Mouse (Mus musculus) forebrain, embryonic 10.5 days (tissue): ENCODE data around the gene Tmem39a. TPM values are rescaled to one million over a fixed set of nuclear protein-coding genes. Genes with fewer than 3 reads are reported as not detected.

Experiments used
- DNase-seq: peaks from one replicate; pipeline ENCODE4 v3.0.0-alpha.2; 2017; ENCODE audit warnings: low spot score; ENCODE audit errors: extremely low spot score
- H3K27ac ChIP-seq: fragments of 300-500 bp; sonication (generic); 2 replicates; pipeline ENCODE4 v1.5.1; 2016; ENCODE audit warnings: mild to moderate bottlenecking
- H3K27me3 ChIP-seq: fragments of 300-500 bp; sonication (generic); 2 replicates; pipeline ENCODE4 v1.6.1; 2016; ENCODE audit warnings: mild to moderate bottlenecking; ENCODE audit not compliant: poor library complexity, severe bottlenecking
- H3K36me3 ChIP-seq: fragments of 300-500 bp; sonication (generic); replicated peaks from 2 replicates; pipeline ENCODE4 v1.6.1; 2016; ENCODE audit warnings: mild to moderate bottlenecking, moderate library complexity
- H3K4me1 ChIP-seq: fragments of 300-500 bp; sonication (generic); 2 replicates; pipeline ENCODE4 v1.6.1; 2016
- H3K4me3 ChIP-seq: fragments of 300-500 bp; sonication (generic); 2 replicates; pipeline ENCODE4 v1.5.1; 2016; ENCODE audit warnings: mild to moderate bottlenecking, moderate library complexity
- H3K9me3 ChIP-seq: fragments of 300-500 bp; sonication (generic); 2 replicates; pipeline ENCODE4 v1.6.1; 2016; ENCODE audit warnings: mild to moderate bottlenecking, moderate library complexity
- WGBS: fragments of 180-500 bp; shearing (Covaris S2); methylation state at CpG from one replicate; pipeline ENCODE4 v1.1.7; 2016; 5-methylcytosine and 5-hydroxymethylcytosine counted together
- polyA plus RNA-seq: library from polyadenylated mRNA; unstranded; fragments of >200 nt; fragmentation: Nextera tagmentation; extraction: Ambion mirVana; gene quantifications from 2 replicates; pipeline ENCODE4 v1.2.1, GENCODE M21; 2016

The Tmem39a gene
- polyA plus RNA-seq, 1 experiment from 2014 or later, result 75.5 TPM

DNA sequence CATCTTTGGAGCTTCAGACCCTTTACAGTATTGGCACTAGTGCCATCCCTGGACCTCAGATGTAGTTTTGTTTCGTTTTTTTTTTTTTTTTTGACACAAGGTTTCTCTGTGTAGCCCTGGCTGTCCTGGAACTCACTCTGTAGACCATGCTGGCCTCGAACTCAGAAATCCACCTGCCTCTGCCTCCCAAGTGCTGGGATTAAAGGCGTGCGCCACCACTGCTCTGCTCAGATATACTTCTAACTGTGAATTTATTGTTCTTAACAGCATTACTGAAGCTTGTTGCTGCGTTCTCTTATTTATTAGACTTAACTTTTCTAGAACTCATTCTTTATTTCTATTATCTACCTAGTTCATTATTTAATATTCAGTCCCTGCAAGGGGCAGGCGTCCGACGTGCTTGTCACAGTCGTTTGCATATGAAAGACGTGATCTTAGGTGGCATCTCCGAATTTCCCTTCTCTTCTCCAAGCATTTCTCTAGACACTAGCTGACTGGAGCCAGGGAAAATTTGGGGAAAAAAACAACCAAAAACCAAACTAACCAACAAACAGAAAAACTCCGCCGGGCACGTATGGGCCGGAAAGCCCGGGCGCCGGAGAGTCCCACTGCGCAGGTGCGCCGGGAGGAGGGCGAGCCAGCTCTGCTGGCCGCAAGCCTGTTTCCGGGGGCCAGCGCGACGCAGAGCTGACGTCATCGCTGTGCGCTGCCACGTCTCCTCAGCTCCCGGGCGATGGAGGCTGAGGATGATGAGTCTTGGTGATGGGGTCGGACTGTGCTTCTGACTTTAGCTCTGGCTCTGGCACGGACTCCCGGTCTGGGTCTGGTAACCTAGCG lies 3.9 kb downstream of the Tmem39a start:
- peaks cover 10% of the 10 kb centered on the region for H3K4me1 ChIP-seq
- DNase-seq, result peak; percentile 90
- H3K27me3 ChIP-seq, result peaks cover 9% of the 10 kb centered on the region
- 8% methylated on average over 37 of the region's 37 CpGs for WGBS
- H3K9me3 ChIP-seq, result no peaks in the 10 kb centered on the region
- H3K36me3 ChIP-seq, result peaks cover 34% of the 10 kb centered on the region
- H3K4me3 ChIP-seq, result peak overlapping the region; percentile 89
- peak overlapping the region; percentile 92 for H3K27ac ChIP-seq

- Histone ChIP-seq H3K4me1 (peaks cover 10% of the 10 kb centered on the region), H3K4me3 (peak overlapping the region; percentile 89), H3K36me3 (peaks cover 40% of the 10 kb centered on the region), H3K27me3 (peaks cover 9% of the 10 kb centered on the region), H3K27ac (peak overlapping the region; percentile 92), H3K9me3 (no peaks in the 10 kb centered on the region)
- no peak for DNase-seq
- WGBS, result under 1% methylated on average over 25 of the region's 25 CpGs
Measured at GRCm38 (mm10) chr16:38562968-38563327, 4.5 kb downstream of the Tmem39a start.

DNA sequence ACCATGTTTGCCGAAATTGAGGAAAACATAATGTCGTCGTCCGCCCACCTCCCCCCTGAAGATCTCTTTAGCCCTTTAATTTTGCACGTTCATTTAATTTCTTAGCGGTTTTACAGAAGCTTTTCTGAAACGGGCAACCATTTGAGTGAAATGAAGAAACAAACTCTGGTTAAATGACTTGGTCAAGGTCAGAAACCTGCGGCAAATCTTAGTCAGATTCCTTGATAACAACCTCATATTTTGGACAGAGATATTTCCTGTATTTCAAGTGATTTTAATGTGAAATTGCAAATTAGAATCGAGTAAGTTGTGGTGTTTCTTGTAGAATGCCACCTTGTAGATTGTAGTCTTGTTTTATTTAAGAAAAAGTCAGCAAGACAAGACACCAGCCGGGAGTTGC lies 5.0 kb downstream of the Tmem39a start:
- 43% methylated on average over 10 of the region's 10 CpGs for WGBS
- H3K27me3 ChIP-seq, result peaks cover 7% of the 10 kb centered on the region
- no peaks in the 10 kb centered on the region for H3K9me3 ChIP-seq
- peak overlapping the region; percentile 89 for H3K4me3 ChIP-seq
- H3K36me3 ChIP-seq, result peaks cover 45% of the 10 kb centered on the region
- peaks cover 10% of the 10 kb centered on the region for H3K4me1 ChIP-seq
- DNase-seq, result no peak
- H3K27ac ChIP-seq, result peak overlapping the region; percentile 92

- 94% methylated on average over 5 of the region's 5 CpGs for WGBS
- DNase-seq, result no peak
- Histone ChIP-seq H3K27me3 (no peaks in the 10 kb centered on the region), H3K36me3 (peaks cover 92% of the 10 kb centered on the region), H3K4me1 (peaks cover 10% of the 10 kb centered on the region), H3K9me3 (no peaks in the 10 kb centered on the region), H3K27ac (no peak overlapping the region), H3K4me3 (no peak overlapping the region)
Measured at GRCm38 (mm10) chr16:38568192-38568591, 9.7 kb downstream of the Tmem39a start.

DNA sequence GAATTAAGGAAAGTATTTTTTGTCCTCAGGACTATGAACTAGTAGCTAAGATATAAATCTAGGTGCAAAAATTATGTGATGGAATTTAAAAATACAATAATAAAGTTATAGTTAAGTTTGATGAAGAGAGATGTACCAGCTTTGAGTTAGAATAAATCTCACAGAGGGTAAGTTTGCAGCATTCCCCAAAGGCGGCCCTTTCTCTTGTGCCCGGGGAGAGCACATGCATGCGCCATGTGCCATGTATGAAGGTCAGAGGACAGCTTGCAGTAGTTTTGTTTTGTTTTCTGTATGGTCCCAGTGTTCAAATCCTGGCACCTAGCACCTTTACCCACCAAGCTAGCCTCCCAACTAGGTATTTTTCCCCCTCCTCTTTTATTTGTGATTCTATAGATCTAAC lies 13.0 kb downstream of the Tmem39a start:
- 100% methylated on average over 3 of the region's 3 CpGs for WGBS
- no peaks in the 10 kb centered on the region for H3K4me1 ChIP-seq
- no peak overlapping the region for H3K27ac ChIP-seq
- H3K9me3 ChIP-seq, result no peaks in the 10 kb centered on the region
- H3K27me3 ChIP-seq, result no peaks in the 10 kb centered on the region
- H3K4me3 ChIP-seq, result no peak overlapping the region
- peaks cover 93% of the 10 kb centered on the region for H3K36me3 ChIP-seq
- no peak for DNase-seq

- H3K27me3 ChIP-seq, result no peaks in the 10 kb centered on the region
- DNase-seq, result no peak
- H3K4me1 ChIP-seq, result no peaks in the 10 kb centered on the region
- H3K9me3 ChIP-seq, result no peaks in the 10 kb centered on the region
- 93% methylated on average over 7 of the region's 7 CpGs for WGBS
- no peak overlapping the region for H3K27ac ChIP-seq
- peaks cover 96% of the 10 kb centered on the region for H3K36me3 ChIP-seq
- H3K4me3 ChIP-seq, result no peak overlapping the region
Measured at GRCm38 (mm10) chr16:38584761-38585160, 26.3 kb downstream of the Tmem39a start.

- Histone ChIP-seq H3K27me3 (no peaks in the 10 kb centered on the region), H3K36me3 (peaks cover 97% of the 10 kb centered on the region), H3K9me3 (no peaks in the 10 kb centered on the region), H3K4me1 (no peaks in the 10 kb centered on the region), H3K4me3 (no peak overlapping the region), H3K27ac (no peak overlapping the region)
- 93% methylated on average over 5 of the region's 5 CpGs for WGBS
- DNase-seq, result no peak
Measured at GRCm38 (mm10) chr16:38585186-38585585, 26.7 kb downstream of the Tmem39a start.

GRCm38 (mm10) chr16:38587163-38587562 lies 28.7 kb downstream of the Tmem39a start:
- no peaks in the 10 kb centered on the region for H3K9me3 ChIP-seq
- 96% methylated on average over 5 of the region's 5 CpGs for WGBS
- H3K4me3 ChIP-seq, result no peak overlapping the region
- H3K27me3 ChIP-seq, result no peaks in the 10 kb centered on the region
- no peak for DNase-seq
- H3K4me1 ChIP-seq, result no peaks in the 10 kb centered on the region
- no peak overlapping the region for H3K27ac ChIP-seq
- peaks cover 97% of the 10 kb centered on the region for H3K36me3 ChIP-seq

GRCm38 (mm10) chr16:38587572-38587971 lies 29.1 kb downstream of the Tmem39a start:
- no peak overlapping the region for H3K27ac ChIP-seq
- H3K27me3 ChIP-seq, result no peaks in the 10 kb centered on the region
- H3K4me3 ChIP-seq, result no peak overlapping the region
- H3K4me1 ChIP-seq, result no peaks in the 10 kb centered on the region
- WGBS, result 90% methylated on average over 4 of the region's 4 CpGs
- peaks cover 98% of the 10 kb centered on the region for H3K36me3 ChIP-seq
- no peak for DNase-seq
- H3K9me3 ChIP-seq, result no peaks in the 10 kb centered on the region

DNA sequence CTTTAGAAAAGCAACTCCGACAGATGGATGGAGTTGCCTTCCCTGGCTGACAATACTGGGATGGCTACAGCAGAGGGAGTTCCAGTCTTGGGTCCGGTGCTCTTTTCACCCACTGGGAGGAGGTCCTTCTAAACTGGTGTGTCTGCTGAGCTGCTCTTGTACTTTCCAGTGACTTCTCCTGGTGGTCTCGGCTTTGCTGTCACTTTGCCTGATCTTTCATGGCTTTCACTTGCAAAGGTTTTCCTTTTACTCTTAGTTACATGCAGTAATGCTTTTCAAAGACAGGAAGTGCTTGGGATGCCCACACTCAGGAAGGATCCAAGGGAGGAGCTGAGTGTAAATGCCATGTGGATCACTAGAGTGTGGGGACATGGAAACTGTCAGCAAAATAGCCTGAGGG lies 33.0 kb downstream of the Tmem39a start:
- Histone ChIP-seq H3K27ac (no peak overlapping the region), H3K9me3 (no peaks in the 10 kb centered on the region), H3K36me3 (peaks cover 85% of the 10 kb centered on the region), H3K4me3 (no peak overlapping the region), H3K4me1 (no peaks in the 10 kb centered on the region), H3K27me3 (no peaks in the 10 kb centered on the region)
- no peak for DNase-seq
- 88% methylated on average over 3 of the region's 3 CpGs for WGBS

- H3K9me3 ChIP-seq, result no peaks in the 10 kb centered on the region
- no peak overlapping the region for H3K4me3 ChIP-seq
- H3K4me1 ChIP-seq, result no peaks in the 10 kb centered on the region
- no peak overlapping the region for H3K27ac ChIP-seq
- 94% methylated on average over 12 of the region's 12 CpGs for WGBS
- no peaks in the 10 kb centered on the region for H3K27me3 ChIP-seq
- peaks cover 79% of the 10 kb centered on the region for H3K36me3 ChIP-seq
- DNase-seq, result no peak
Measured at GRCm38 (mm10) chr16:38592026-38592678, 33.7 kb downstream of the Tmem39a start.

DNA sequence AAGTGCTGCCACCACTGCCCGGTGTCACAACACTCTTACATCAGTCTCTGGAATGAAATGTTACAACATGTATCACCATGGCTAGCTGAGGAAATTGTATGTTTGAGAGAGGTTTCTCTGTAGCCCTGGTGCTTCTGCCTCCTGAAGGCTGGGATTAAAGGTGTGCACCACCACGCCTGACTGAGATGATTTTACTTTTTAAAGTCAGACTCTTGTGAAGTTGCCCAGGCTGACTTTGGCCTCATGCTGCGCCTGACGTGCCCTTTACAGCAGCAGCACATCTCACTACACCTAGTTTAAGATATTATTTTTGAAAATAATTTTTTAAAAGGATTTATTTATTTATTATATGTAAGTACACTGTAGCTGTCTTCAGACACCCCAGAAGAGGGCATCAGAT lies 34.4 kb downstream of the Tmem39a start:
- Histone ChIP-seq H3K4me1 (no peaks in the 10 kb centered on the region), H3K4me3 (no peak overlapping the region), H3K27ac (no peak overlapping the region), H3K9me3 (no peaks in the 10 kb centered on the region), H3K36me3 (peaks cover 71% of the 10 kb centered on the region), H3K27me3 (no peaks in the 10 kb centered on the region)
- no peak for DNase-seq
- 96% methylated on average over 4 of the region's 4 CpGs for WGBS

DNA sequence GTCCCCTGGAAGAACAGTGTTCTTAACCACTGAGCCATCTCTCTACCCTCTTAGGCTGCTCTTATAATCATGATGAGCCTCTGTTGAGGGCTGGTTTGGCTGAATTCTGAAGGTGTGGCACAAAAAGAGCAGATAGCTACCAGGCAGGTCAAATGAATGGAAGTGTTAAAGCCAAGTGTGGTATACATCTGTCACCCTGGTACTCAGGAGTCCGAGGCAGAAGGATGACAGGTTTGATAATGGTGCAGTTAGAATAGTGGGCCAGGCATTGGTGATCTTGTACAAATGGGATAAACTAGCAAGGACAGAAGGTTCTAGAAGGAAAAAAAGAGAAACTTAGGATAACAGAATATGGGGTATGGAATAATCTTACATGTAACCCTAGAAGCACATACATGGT lies 35.9 kb downstream of the Tmem39a start:
- Histone ChIP-seq H3K36me3 (peaks cover 56% of the 10 kb centered on the region), H3K27ac (no peak overlapping the region), H3K27me3 (no peaks in the 10 kb centered on the region), H3K4me1 (no peaks in the 10 kb centered on the region), H3K4me3 (no peak overlapping the region), H3K9me3 (no peaks in the 10 kb centered on the region)
- 91% methylated on average over 1 of the region's 1 CpGs for WGBS
- no peak for DNase-seq
